Mouse (Mus musculus): ENCODE results near the gene Aup1. TPM values are rescaled to one million over a fixed set of nuclear protein-coding genes. Genes with fewer than 3 reads are reported as not detected.

Aup1 gene
- polyA plus RNA-seq, 1 experiment from 2014 or later = 181 TPM

DNA sequence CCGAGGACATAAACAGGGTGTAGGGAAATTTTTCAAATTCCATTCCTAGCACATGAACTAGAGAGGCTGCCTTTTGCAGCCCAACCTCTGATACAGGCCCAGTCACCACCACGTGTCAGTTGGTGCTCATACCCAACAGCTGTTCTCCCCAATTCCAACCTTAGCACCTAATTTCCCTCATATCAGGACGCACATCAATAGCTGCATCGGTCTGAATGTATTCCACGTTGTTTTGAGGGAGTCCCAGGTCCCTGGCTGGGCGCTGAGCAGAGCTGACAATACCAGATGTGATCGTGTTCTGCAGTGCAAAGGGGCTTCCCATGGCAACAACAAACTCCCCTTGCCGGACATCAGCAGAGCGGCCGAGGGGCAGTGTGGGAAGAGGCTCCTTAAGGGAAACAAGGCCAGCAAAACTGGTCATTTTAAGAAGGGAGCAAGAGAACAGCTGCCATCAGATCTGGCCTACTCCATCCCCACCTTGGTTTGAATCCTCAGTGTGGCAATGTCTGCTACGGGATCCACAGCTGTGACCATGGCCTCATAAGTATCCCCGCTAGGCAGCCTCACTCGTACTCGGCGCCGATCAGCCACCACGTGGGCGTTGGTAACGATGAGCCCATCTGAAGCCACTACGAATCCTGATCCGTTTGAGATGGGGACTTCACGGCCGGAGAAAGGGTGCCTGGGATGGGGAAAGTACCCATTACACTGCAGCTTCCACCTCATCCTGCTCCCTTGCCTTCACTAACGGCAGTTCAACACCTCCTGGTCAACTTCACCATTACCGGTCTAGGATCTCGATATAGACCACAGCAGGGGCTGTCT, 973 bp upstream of the Aup1 start:
- ATAC-seq (ENCODE audit: low FRiP score, low read depth) = no peak

DNA sequence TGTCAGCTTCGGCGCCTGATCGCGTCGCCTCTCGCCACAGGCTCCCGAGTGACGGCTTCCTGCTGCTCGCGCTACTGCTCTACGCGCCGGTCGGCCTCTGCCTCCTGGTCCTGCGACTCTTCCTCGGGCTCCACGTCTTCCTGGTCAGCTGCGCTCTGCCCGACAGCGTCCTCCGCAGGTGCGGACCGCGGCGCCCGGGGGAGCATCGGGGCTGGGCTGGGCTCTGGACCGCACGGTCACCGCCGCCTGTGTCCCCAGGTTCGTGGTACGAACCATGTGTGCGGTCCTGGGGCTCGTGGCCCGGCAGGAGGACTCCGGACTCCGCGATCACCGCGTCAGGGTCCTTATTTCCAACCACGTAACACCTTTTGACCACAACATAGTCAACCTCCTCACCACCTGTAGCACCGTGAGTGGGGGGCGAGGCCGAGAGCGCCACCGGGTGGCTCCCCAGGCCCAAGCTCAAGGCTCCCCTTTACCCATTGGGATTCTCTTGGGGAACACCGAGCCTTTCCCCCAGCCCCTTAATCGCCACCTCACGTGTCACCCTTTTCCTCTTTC, 630 bp downstream of the Aup1 start, which contains the start of gene Htra2:
Htra2 (minus strand) TSS at position 403 of the 561 bp plus-strand sequence.
- no peak; the same call in 1 of the 2 replicates for ATAC-seq (ENCODE audit: low FRiP score, low read depth)
- H3K4me1 ChIP-seq = peaks cover 30% of the 10 kb centered on the region
- WGBS = under 1% methylated on average over 48 of the region's 50 CpGs
- peak within 1 kb of the TSS; percentile 96 for H3K4me3 ChIP-seq
- peak within 1 kb of the TSS; percentile 77 for H3K4me2 ChIP-seq (replicated peaks)
- no peaks in the 10 kb centered on the region for H3K9me3 ChIP-seq
- peaks cover 48% of the 10 kb centered on the region for H3K36me3 ChIP-seq
- peak within 1 kb of the TSS; percentile 95 for H3K9ac ChIP-seq
- H3K27ac ChIP-seq = peak within 1 kb of the TSS; percentile 93
- peaks cover 16% of the 10 kb centered on the region for H3K27me3 ChIP-seq

More for the DNA sequence above, 973 bp upstream of the Aup1 start:
- WGBS = 1% methylated on average over 26 of the region's 26 CpGs
- Histone ChIP-seq H3K4me2 (replicated peaks) (peak overlapping the region; percentile 77), H3K27ac (peak overlapping the region; percentile 93), H3K36me3 (peaks cover 59% of the 10 kb centered on the region), H3K4me3 (peak overlapping the region; percentile 96), H3K4me1 (peaks cover 30% of the 10 kb centered on the region), H3K9me3 (no peaks in the 10 kb centered on the region), H3K27me3 (0 out of 2 replicates have a peak, but pooled peaks cover under 1% of the 10 kb centered on the region), H3K9ac (peak overlapping the region; percentile 95)

- Histone ChIP-seq H3K27me3 (peaks cover 44% of the 10 kb centered on the region), H3K9me3 (no peaks in the 10 kb centered on the region), H3K27ac (no peak within 1 kb of the TSS), H3K9ac (no peak within 1 kb of the TSS), H3K4me3 (no peak within 1 kb of the TSS; the same call in 1 of the 2 replicates), H3K36me3 (peaks cover 27% of the 10 kb centered on the region), H3K4me1 (peaks cover 20% of the 10 kb centered on the region), H3K4me2 (replicated peaks) (no peak within 1 kb of the TSS)
- WGBS = 55% methylated on average over 3 of the region's 3 CpGs
- no peak for ATAC-seq (ENCODE audit: low FRiP score, low read depth)
These were observed 3.5 kb downstream of the Aup1 start, which contains the start of gene Dqx1 for GRCm38 (mm10) chr6:83057790-83058189. Dqx1 (plus strand) TSS chr6:83057844.

DNA sequence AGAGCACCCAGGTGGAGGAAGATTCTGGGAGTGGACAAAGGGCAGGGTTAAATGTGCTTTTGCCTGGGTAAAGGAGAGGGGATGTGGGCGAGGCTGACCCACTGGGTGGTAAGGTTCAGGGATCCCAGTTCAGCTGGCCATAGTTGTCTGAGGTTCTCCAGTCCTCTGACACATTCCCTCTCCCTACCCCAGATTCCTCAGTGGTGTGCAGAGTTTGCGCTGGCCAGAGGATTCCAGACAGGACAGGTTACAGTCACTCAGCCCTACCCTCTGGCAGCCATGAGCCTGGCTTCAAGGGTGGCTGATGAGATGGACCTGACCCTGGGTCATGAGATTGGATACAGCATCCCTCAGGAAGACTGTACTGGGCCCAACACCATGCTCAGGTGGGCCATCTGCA, 4.4 kb downstream of the Aup1 start:
- Histone ChIP-seq H3K4me1 (peaks cover 13% of the 10 kb centered on the region), H3K4me3 (no peak overlapping the region), H3K9ac (no peak overlapping the region), H3K27me3 (peaks cover 53% of the 10 kb centered on the region), H3K27ac (no peak overlapping the region), H3K36me3 (peaks cover 27% of the 10 kb centered on the region), H3K9me3 (no peaks in the 10 kb centered on the region), H3K4me2 (replicated peaks) (no peak overlapping the region)
- WGBS = 81% methylated on average over 2 of the region's 2 CpGs
- no peak for ATAC-seq (ENCODE audit: low FRiP score, low read depth)

- no peak overlapping the region for H3K4me3 ChIP-seq
- peaks cover 19% of the 10 kb centered on the region for H3K4me1 ChIP-seq
- H3K9me3 ChIP-seq = no peaks in the 10 kb centered on the region
- no peaks in the 10 kb centered on the region for H3K36me3 ChIP-seq
- WGBS = 39% methylated on average over 8 of the region's 8 CpGs
- H3K4me2 ChIP-seq (replicated peaks) = no peak overlapping the region
- no peak overlapping the region for H3K9ac ChIP-seq
- no peak for ATAC-seq (ENCODE audit: low FRiP score, low read depth)
- H3K27me3 ChIP-seq = peaks cover 100% of the 10 kb centered on the region
- H3K27ac ChIP-seq = no peak overlapping the region
These were observed 11.7 kb downstream of the Aup1 start for GRCm38 (mm10) chr6:83065995-83066394.

DNA sequence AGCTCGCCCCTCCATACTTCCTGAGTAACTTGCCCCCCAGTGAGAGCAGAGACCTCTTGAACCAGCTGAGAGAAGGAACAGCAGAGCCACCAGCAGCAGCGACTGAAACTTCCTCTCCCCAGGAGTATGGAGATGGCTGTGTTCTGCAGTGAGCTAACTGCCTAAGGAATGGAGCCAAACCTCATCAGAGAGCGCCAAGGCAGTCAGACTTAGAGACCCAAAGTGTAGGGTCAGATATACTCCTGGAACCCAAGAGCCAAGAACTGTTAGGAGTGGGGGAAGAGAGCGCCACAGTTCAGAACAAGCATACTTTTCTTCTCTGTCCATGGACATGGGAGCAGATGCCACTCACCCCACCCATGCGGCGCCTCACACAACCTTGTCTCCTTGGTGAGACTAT, 12.1 kb downstream of the Aup1 start:
- Histone ChIP-seq H3K9me3 (no peaks in the 10 kb centered on the region), H3K27ac (no peak overlapping the region), H3K27me3 (peaks cover 100% of the 10 kb centered on the region), H3K4me3 (no peak overlapping the region), H3K4me2 (replicated peaks) (no peak overlapping the region), H3K4me1 (peaks cover 23% of the 10 kb centered on the region), H3K36me3 (no peaks in the 10 kb centered on the region), H3K9ac (no peak overlapping the region)
- ATAC-seq (ENCODE audit: low FRiP score, low read depth) = no peak
- 28% methylated on average over 6 of the region's 6 CpGs for WGBS

DNA sequence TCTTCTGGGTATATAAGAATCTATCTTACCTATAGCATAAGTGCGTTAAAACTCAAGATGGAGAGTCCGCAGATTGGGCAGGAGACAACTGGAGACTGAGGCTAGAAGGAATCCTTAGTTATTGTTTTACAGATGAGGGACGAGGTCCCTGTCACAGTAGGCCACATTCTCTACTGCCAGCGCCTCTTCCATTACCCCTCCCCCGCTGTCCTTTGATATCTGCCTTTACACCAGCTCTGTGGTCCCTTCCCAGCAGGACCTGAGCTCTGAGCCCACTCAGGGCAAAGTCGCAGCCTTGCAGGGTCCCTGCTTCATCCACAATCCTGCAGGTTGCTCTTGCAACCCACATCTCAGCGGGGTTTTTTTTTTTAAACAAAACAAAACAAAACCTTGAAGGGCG, 13.9 kb downstream of the Aup1 start:
- H3K27me3 ChIP-seq = peaks cover 100% of the 10 kb centered on the region
- H3K36me3 ChIP-seq = no peaks in the 10 kb centered on the region
- H3K9ac ChIP-seq = no peak overlapping the region
- H3K27ac ChIP-seq = no peak overlapping the region
- 8% methylated on average over 8 of the region's 8 CpGs for WGBS
- no peaks in the 10 kb centered on the region for H3K9me3 ChIP-seq
- H3K4me3 ChIP-seq = 0 out of 2 replicates have a peak overlapping the region, but pooled peaks have one; percentile 24
- H3K4me1 ChIP-seq = peaks cover 24% of the 10 kb centered on the region
- no peak for ATAC-seq (ENCODE audit: low FRiP score, low read depth)
- peak overlapping the region; percentile 48; the same call in 1 of the 2 replicates for H3K4me2 ChIP-seq (replicated peaks)

DNA sequence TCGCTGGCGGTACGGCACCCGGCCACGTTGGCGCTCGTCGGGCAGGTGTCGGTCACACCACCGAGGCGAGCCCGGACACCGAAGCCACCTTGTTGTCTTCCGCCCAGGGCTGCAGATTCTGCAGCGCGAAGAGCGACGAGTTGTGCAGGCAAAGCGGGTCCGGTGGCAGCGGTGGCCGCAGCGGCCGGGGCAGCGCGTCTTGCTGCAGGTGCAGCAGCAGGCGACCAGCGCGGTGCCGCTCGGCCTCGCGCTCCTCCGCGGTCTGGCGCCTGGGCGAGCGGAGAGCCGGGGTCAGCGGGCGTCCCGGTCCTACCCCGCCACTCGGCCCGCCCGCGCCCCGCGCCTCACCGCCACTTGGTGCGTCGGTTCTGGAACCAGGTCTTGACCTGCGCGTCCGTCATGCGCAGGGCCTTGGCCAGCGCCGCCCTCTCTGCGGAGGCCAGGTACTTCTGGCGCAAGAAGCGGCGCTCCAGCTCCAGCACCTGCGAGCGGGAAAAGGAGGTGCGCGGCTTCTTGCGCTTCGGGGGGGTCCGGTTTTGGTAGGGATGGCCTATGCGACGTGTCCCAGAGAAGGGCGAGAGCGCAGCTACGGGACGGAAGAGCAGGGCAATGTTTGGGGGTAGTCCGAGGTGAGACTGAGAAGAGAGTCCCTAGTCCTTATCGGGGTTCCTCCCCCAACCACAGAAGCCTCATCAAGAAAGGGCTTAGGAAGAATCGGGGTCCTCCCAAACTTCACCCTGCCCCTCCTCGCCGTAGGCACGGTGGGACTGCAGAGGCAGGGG, 14.6 kb downstream of the Aup1 start:
- Histone ChIP-seq H3K27me3 (peaks cover 99% of the 10 kb centered on the region), H3K4me2 (replicated peaks) (peak overlapping the region; percentile 48), H3K4me1 (peaks cover 24% of the 10 kb centered on the region), H3K4me3 (peak overlapping the region; percentile 31), H3K9me3 (no peaks in the 10 kb centered on the region), H3K36me3 (no peaks in the 10 kb centered on the region), H3K27ac (no peak overlapping the region), H3K9ac (no peak overlapping the region)
- no peak for ATAC-seq (ENCODE audit: low FRiP score, low read depth)
- WGBS = 1% methylated on average over 79 of the region's 81 CpGs

DNA sequence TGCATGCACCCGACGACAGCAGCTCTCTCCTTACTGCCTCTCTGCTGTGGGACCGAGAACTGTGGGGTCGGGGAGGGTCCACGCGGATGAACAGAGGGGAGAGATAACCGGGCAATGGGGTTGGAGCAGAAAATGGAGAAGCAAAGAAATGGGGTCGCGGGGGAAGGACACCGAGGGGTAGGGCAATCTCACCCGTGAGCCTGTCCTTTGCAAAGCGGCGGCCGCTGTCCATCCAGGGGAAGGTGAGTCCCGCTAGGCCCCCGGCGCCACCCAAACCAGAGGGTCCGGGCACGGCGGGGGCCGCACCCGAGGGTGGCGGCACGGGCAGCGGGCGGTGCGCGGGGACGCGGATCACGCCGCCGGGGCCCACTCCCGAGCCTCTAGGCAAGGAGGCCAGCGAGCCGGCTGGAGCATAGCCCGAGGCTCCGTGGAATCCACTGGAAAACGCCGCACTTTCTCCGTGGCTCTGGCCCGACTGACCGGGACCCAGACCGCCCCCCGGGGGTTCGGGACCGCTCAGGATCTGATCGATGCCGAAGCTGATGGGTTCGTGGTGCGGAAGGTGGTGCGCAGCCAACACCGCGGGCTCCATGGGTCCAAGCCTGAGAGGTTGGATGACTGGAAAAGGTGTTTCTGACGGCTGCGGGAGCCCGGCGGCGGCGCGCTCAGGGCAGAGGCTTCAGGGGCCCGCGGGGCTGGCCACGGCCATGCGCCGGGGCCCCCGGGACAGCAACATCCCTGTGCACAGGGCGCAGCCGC, 15.3 kb downstream of the Aup1 start:
- Histone ChIP-seq H3K4me3 (peak overlapping the region; percentile 31), H3K9ac (0 out of 2 replicates have a peak overlapping the region, but pooled peaks have one; percentile 25), H3K9me3 (no peaks in the 10 kb centered on the region), H3K36me3 (no peaks in the 10 kb centered on the region), H3K4me1 (peaks cover 24% of the 10 kb centered on the region), H3K27me3 (peaks cover 99% of the 10 kb centered on the region), H3K27ac (no peak overlapping the region), H3K4me2 (replicated peaks) (peak overlapping the region; percentile 54)
- WGBS = under 1% methylated on average over 62 of the region's 69 CpGs
- ATAC-seq (ENCODE audit: low FRiP score, low read depth) = no peak

GRCm38 (mm10) chr6:83070247-83070310, 15.8 kb downstream of the Aup1 start, which contains the start of gene Tlx2:
Tlx2 (minus strand) TSS chr6:83070293.
- no peak for ATAC-seq (ENCODE audit: low FRiP score, low read depth)
- Histone ChIP-seq H3K27me3 (peaks cover 99% of the 10 kb centered on the region), H3K4me3 (peak within 1 kb of the TSS; percentile 31), H3K36me3 (no peaks in the 10 kb centered on the region), H3K4me1 (peaks cover 24% of the 10 kb centered on the region), H3K4me2 (replicated peaks) (peak within 1 kb of the TSS; percentile 54), H3K27ac (no peak within 1 kb of the TSS), H3K9ac (0 out of 2 replicates have a peak within 1 kb of the TSS, but pooled peaks have one; percentile 25), H3K9me3 (no peaks in the 10 kb centered on the region)
- 0% methylated on average over 10 of the region's 10 CpGs for WGBS

- Histone ChIP-seq H3K4me2 (replicated peaks) (peak overlapping the region; percentile 54), H3K9ac (0 out of 2 replicates have a peak overlapping the region, but pooled peaks have one; percentile 25), H3K9me3 (no peaks in the 10 kb centered on the region), H3K4me1 (peaks cover 24% of the 10 kb centered on the region), H3K27ac (no peak overlapping the region), H3K4me3 (peak overlapping the region; percentile 31), H3K36me3 (no peaks in the 10 kb centered on the region), H3K27me3 (peaks cover 99% of the 10 kb centered on the region)
- 1% methylated on average over 58 of the region's 58 CpGs for WGBS
- no peak for ATAC-seq (ENCODE audit: low FRiP score, low read depth)
These were observed 16.2 kb downstream of the Aup1 start for GRCm38 (mm10) chr6:83070311-83071219.

All from limb, embryonic 13.5 days (tissue).